Mouse (Mus musculus) frontal cortex, postnatal 25 days (tissue): ENCODE results near the gene Spata6.
A peak's percentile ranks its signal among the peaks of the same experiment; 100 is the strongest.

Experiments
- DNase-seq, 2 experiments: peaks; one replicate each; pipeline ENCODE4 v3.0.0; 2022; ENCODE audit warnings: low spot score in 2 of 2

The Spata6 gene

GRCm38 (mm10) chr4:111719776-111720661 is at the start of gene Spata6:
TSS of gene Spata6 (plus strand) at chr4:111719984.
- peak; percentile 23 to 39 for DNase-seq

GRCm38 (mm10) chr4:111670566-111671421 is 49.0 kb upstream of the Spata6 start:
- no peak for DNase-seq

- DNase-seq, result no peak
Measured at GRCm38 (mm10) chr4:111671440-111671839, 48.3 kb upstream of the Spata6 start.

- no peak for DNase-seq
Measured at GRCm38 (mm10) chr4:111673904-111674303, 45.9 kb upstream of the Spata6 start.

- no peak for DNase-seq
Measured at GRCm38 (mm10) chr4:111681926-111682325, 37.9 kb upstream of the Spata6 start.

GRCm38 (mm10) chr4:111682793-111683192 is 37.0 kb upstream of the Spata6 start:
- DNase-seq, result no peak

GRCm38 (mm10) chr4:111683843-111684242 is 35.9 kb upstream of the Spata6 start:
- no peak for DNase-seq

- no peak for DNase-seq
Measured at GRCm38 (mm10) chr4:111685951-111686350, 33.8 kb upstream of the Spata6 start.

GRCm38 (mm10) chr4:111686951-111687350 is 32.8 kb upstream of the Spata6 start:
- DNase-seq, result no peak

GRCm38 (mm10) chr4:111687613-111688012 is 32.2 kb upstream of the Spata6 start:
- DNase-seq, result peak; percentile 76 to 77

GRCm38 (mm10) chr4:111691057-111691543 is 28.7 kb upstream of the Spata6 start:
- no peak for DNase-seq

- DNase-seq, result no peak
Measured at GRCm38 (mm10) chr4:111701381-111701780, 18.4 kb upstream of the Spata6 start.

GRCm38 (mm10) chr4:111704126-111704525 is 15.7 kb upstream of the Spata6 start:
- no peak for DNase-seq

GRCm38 (mm10) chr4:111704975-111705374 is 14.8 kb upstream of the Spata6 start:
- no peak for DNase-seq

GRCm38 (mm10) chr4:111719296-111719695 is 488 bp upstream of the Spata6 start:
- no peak for DNase-seq

GRCm38 (mm10) chr4:111720662-111721003 is 849 bp downstream of the Spata6 start:
- DNase-seq, result no peak

- no peak for DNase-seq
Measured at GRCm38 (mm10) chr4:111721121-111721840, 1.5 kb downstream of the Spata6 start.

GRCm38 (mm10) chr4:111737551-111737950 is 17.8 kb downstream of the Spata6 start:
- DNase-seq, result no peak

GRCm38 (mm10) chr4:111780533-111780932 is 60.7 kb downstream of the Spata6 start:
- no peak for DNase-seq

GRCm38 (mm10) chr4:111799892-111800291 is 80.1 kb downstream of the Spata6 start:
- no peak for DNase-seq

- no peak for DNase-seq
Measured at GRCm38 (mm10) chr4:111803164-111803563, 83.4 kb downstream of the Spata6 start.

GRCm38 (mm10) chr4:111817478-111817877 is 97.7 kb downstream of the Spata6 start:
- no peak for DNase-seq
